Mouse (Mus musculus) heart, embryonic 14.5 days (tissue): ENCODE results near the gene Rhobtb1. TPM values are rescaled to one million over a fixed set of nuclear protein-coding genes. Genes with fewer than 3 reads are reported as not detected.

ENCODE experiments used
- ATAC-seq: fragments of 200-750 bp; cut with Nextera tagmentation; 2 replicates; pipeline ENCODE4 v1.8.0; 2017; ENCODE audit warnings: low read depth, moderate TSS enrichment; ENCODE audit not compliant: insufficient number of reproducible peaks, insufficient read depth, low FRiP score
- H3K27ac ChIP-seq, 2 experiments: fragments of 200-500 bp in 1 of 2; fragments of 300-500 bp in 1 of 2; sonication (generic) in 1 of 2; replicated peaks in 1 of 2; 2 replicates each; pipeline ENCODE4 v1.5.1; 2012 to 2014; ENCODE audit warnings: low read depth in 2 of 2, low read length in 2 of 2, control low read depth in 1 of 2, mild to moderate bottlenecking in 1 of 2, mixed read lengths in 1 of 2; ENCODE audit not compliant: control insufficient read depth in 1 of 2, insufficient read depth in 1 of 2
- H3K27me3 ChIP-seq: fragments of 300-500 bp; sonication (generic); 2 replicates; pipeline ENCODE4 v1.6.1; 2014; ENCODE audit warnings: mild to moderate bottlenecking, low read length, control low read depth; ENCODE audit not compliant: control insufficient read depth, insufficient read depth
- H3K36me3 ChIP-seq: fragments of 300-500 bp; sonication (generic); 2 replicates; pipeline ENCODE4 v1.6.1; 2014; ENCODE audit warnings: mild to moderate bottlenecking, control low read depth, low read length, mixed read lengths; ENCODE audit not compliant: control insufficient read depth, insufficient read depth
- H3K4me1 ChIP-seq, 2 experiments: fragments of 200-500 bp in 1 of 2; fragments of 300-500 bp in 1 of 2; sonication (generic) in 1 of 2; 2 replicates each; pipeline ENCODE4 v1.6.1; 2012 to 2014; ENCODE audit warnings: low read length in 2 of 2, control low read depth in 1 of 2, mixed read lengths in 1 of 2; ENCODE audit not compliant: control insufficient read depth in 2 of 2, insufficient read depth in 2 of 2
- H3K4me2 ChIP-seq: fragments of 300-500 bp; sonication (generic); 2 replicates; pipeline ENCODE4 v1.6.1; 2014; ENCODE audit warnings: mild to moderate bottlenecking, low read length
- H3K4me3 ChIP-seq, 2 experiments: fragments of 200-500 bp in 1 of 2; fragments of 300-500 bp in 1 of 2; sonication (generic) in 1 of 2; 2 replicates each; pipeline ENCODE4 v1.5.1; 2012 to 2014; ENCODE audit warnings: low read length in 2 of 2, mild to moderate bottlenecking in 2 of 2, control low read depth in 1 of 2, low read depth in 1 of 2, moderate library complexity in 1 of 2; ENCODE audit not compliant: control insufficient read depth in 1 of 2, insufficient read depth in 1 of 2
- H3K9ac ChIP-seq: fragments of 300-500 bp; sonication (generic); 2 replicates; pipeline ENCODE4 v1.6.1; 2014; ENCODE audit warnings: mild to moderate bottlenecking, low read length
- H3K9me3 ChIP-seq: fragments of 300-500 bp; sonication (generic); 2 replicates; pipeline ENCODE4 v1.6.1; 2016; ENCODE audit warnings: low read length, control low read depth; ENCODE audit not compliant: control insufficient read depth
- WGBS: fragments of 180-500 bp; shearing (Covaris S2); extraction: QIAGEN DNeasy Blood & Tissue Kit; methylation state at CpG from one replicate; pipeline ENCODE4 v1.1.7; 2014; 5-methylcytosine and 5-hydroxymethylcytosine counted together
- polyA plus RNA-seq: library from polyadenylated mRNA; unstranded; fragments of >200 nt; fragmentation: Nextera tagmentation; extraction: Ambion mirVana; gene quantifications from 2 replicates; pipeline ENCODE4 v1.2.1, GENCODE M21; 2014

The Rhobtb1 gene
- polyA plus RNA-seq, 1 experiment from 2014 or later: 38.6 TPM

- WGBS: 74% methylated on average over 9 of the region's 9 CpGs
- Histone ChIP-seq H3K27me3 (no peaks in the 10 kb centered on the region), H3K36me3 (no peaks in the 10 kb centered on the region), H3K27ac (no peak overlapping the region), H3K9ac (no peak overlapping the region), H3K4me1 (peaks cover 0 to 1% of the 10 kb centered on the region in 2 experiments; a peak in 1 of 4 replicates), H3K9me3 (no peaks in the 10 kb centered on the region; the same call in 1 of the 2 replicates), H3K4me3 (no peak overlapping the region), H3K4me2 (no peak overlapping the region)
- no peak for ATAC-seq
These were observed 144.7 kb downstream of the Rhobtb1 start for GRCm38 (mm10) chr10:69295919-69296318.

DNA sequence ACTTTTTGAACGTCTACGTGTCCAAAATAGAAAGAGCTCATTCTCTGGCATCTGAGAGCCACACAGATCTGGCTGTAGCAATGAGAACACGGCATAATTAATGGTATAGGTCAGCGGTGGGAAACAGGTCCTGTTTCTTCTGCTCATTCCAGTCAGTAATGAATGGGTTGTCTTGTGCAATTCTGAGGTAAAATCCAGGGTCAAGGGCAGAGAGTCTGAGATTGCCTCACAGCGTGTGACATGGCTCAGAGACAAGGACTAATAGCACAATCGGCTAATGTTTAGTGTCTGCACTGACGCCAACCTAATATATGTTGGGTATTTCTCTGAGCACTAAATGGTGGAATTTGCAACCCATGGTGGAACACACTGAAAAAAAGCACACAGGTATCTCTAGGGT, 148.8 kb downstream of the Rhobtb1 start:
- no peak overlapping the region for H3K4me3 ChIP-seq
- no peaks in the 10 kb centered on the region for H3K36me3 ChIP-seq
- no peaks in the 10 kb centered on the region for H3K4me1 ChIP-seq
- H3K9me3 ChIP-seq: no peaks in the 10 kb centered on the region; the same call in 1 of the 2 replicates
- H3K9ac ChIP-seq: no peak overlapping the region
- 88% methylated on average over 7 of the region's 7 CpGs for WGBS
- ATAC-seq: no peak
- no peak overlapping the region for H3K4me2 ChIP-seq
- H3K27ac ChIP-seq: no peak overlapping the region
- no peaks in the 10 kb centered on the region for H3K27me3 ChIP-seq

DNA sequence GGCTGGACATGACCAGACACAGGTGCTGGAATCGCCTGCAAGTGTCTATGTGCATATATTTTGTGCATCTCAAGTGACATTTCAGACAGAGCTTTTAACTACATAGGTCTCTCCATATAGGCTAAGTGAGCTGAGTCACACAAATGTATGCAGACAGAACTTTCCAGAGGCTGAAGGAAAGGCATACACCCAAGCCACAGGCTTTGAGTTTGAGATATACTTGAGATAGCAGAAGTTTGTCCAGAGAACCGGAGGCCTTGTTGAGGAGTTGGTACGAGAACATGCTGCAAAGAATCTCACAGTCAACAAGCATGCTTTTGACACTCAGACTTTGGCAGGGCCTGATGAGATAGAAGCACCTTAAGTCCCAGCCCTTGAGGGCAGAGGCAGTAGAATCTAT, 151.4 kb downstream of the Rhobtb1 start:
- no peak for ATAC-seq
- Histone ChIP-seq H3K36me3 (no peaks in the 10 kb centered on the region), H3K27ac (no peak overlapping the region), H3K4me1 (peaks cover 5 to 7% of the 10 kb centered on the region in 2 experiments; a peak in 3 of 4 replicates), H3K4me2 (no peak overlapping the region), H3K27me3 (no peaks in the 10 kb centered on the region), H3K4me3 (no peak overlapping the region), H3K9me3 (no peaks in the 10 kb centered on the region; the same call in 1 of the 2 replicates), H3K9ac (no peak overlapping the region)
- WGBS: 54% methylated on average over 3 of the region's 3 CpGs

DNA sequence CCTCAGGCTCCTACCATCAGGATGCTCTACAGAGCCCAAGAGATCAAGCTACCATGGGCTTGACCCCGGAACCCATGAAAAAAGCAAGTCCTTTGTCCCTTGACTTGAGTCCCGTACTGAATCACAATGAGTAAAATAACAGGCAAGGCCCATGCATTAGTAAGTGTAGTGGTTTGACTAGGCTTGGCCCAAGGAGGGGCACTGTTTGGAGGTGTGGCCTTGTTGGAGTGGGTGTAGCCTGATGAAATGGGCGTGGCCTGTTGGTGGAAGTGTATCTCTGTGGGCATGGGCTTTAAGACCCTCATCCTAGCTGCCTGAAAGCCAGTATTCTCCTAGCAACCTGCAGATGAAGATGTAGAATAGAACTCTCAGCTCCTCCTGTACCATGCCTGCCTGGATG, 153.6 kb downstream of the Rhobtb1 start:
- ATAC-seq: no peak
- no peak overlapping the region for H3K27ac ChIP-seq
- WGBS: 92% methylated on average over 3 of the region's 3 CpGs
- H3K9ac ChIP-seq: no peak overlapping the region
- H3K27me3 ChIP-seq: no peaks in the 10 kb centered on the region
- peaks cover 5 to 7% of the 10 kb centered on the region in 2 experiments; a peak in 3 of 4 replicates for H3K4me1 ChIP-seq
- no peaks in the 10 kb centered on the region for H3K36me3 ChIP-seq
- H3K4me3 ChIP-seq: no peak overlapping the region
- H3K4me2 ChIP-seq: no peak overlapping the region
- no peaks in the 10 kb centered on the region for H3K9me3 ChIP-seq

DNA sequence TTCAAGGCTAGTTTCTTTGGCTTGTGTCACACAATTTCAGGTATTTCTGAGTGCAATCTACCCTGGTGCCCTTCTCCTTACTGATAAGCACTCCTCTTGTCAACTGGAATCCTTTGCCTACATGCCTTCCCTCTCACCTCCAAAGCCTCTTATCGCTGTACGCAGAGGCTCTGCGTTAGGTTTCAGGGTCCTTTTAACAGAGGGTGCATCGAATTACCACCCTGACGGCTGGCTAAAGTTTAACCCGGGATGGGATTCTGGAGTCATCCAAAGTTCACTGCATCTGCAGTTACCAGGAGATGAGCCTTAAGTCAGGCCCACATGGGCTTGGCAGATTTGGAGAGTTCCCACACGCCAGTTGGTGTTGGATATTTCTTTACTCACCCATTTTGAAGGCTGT, 154.4 kb downstream of the Rhobtb1 start:
- H3K4me1 ChIP-seq: peaks cover 5 to 7% of the 10 kb centered on the region in 2 experiments; a peak in 3 of 4 replicates
- no peak overlapping the region for H3K9ac ChIP-seq
- no peak overlapping the region for H3K4me3 ChIP-seq
- H3K27me3 ChIP-seq: no peaks in the 10 kb centered on the region
- no peak overlapping the region for H3K27ac ChIP-seq
- WGBS: 21% methylated on average over 7 of the region's 7 CpGs
- H3K36me3 ChIP-seq: no peaks in the 10 kb centered on the region
- H3K4me2 ChIP-seq: no peak overlapping the region
- no peaks in the 10 kb centered on the region for H3K9me3 ChIP-seq
- no peak for ATAC-seq

- Histone ChIP-seq H3K4me3 (no peak overlapping the region), H3K4me2 (no peak overlapping the region), H3K27ac (no peak overlapping the region), H3K9ac (no peak overlapping the region), H3K4me1 (peaks cover 5 to 7% of the 10 kb centered on the region in 2 experiments; a peak in 3 of 4 replicates), H3K9me3 (no peaks in the 10 kb centered on the region), H3K36me3 (no peaks in the 10 kb centered on the region), H3K27me3 (no peaks in the 10 kb centered on the region)
- WGBS: 42% methylated on average over 14 of the region's 14 CpGs
- ATAC-seq: no peak
These were observed 155.0 kb downstream of the Rhobtb1 start for GRCm38 (mm10) chr10:69306205-69306604.

GRCm38 (mm10) chr10:69307067-69307466, 155.8 kb downstream of the Rhobtb1 start:
- H3K36me3 ChIP-seq: no peaks in the 10 kb centered on the region
- 41% methylated on average over 5 of the region's 5 CpGs for WGBS
- H3K4me2 ChIP-seq: no peak overlapping the region
- no peak for ATAC-seq
- no peaks in the 10 kb centered on the region for H3K27me3 ChIP-seq
- no peak overlapping the region for H3K27ac ChIP-seq
- peaks cover 5 to 7% of the 10 kb centered on the region in 2 experiments; a peak in 3 of 4 replicates for H3K4me1 ChIP-seq
- no peak overlapping the region for H3K4me3 ChIP-seq
- H3K9me3 ChIP-seq: no peaks in the 10 kb centered on the region
- no peak overlapping the region for H3K9ac ChIP-seq

GRCm38 (mm10) chr10:69309109-69309508, 157.9 kb downstream of the Rhobtb1 start:
- 67% methylated on average over 5 of the region's 5 CpGs for WGBS
- no peaks in the 10 kb centered on the region for H3K27me3 ChIP-seq
- H3K4me3 ChIP-seq: no peak overlapping the region
- no peak overlapping the region for H3K27ac ChIP-seq
- H3K36me3 ChIP-seq: no peaks in the 10 kb centered on the region
- no peak overlapping the region for H3K4me2 ChIP-seq
- no peaks in the 10 kb centered on the region for H3K9me3 ChIP-seq
- peaks cover 5 to 7% of the 10 kb centered on the region in 2 experiments; a peak in 3 of 4 replicates for H3K4me1 ChIP-seq
- no peak for ATAC-seq
- no peak overlapping the region for H3K9ac ChIP-seq
